Mouse (Mus musculus) layer of hippocampus, postnatal 10 days (tissue): ENCODE data around the gene 4930432M17Rik. TPM values are rescaled to one million over a fixed set of nuclear protein-coding genes. Genes with fewer than 3 reads are reported as not detected.
A peak's percentile ranks its signal among the peaks of the same experiment; 100 is the strongest.

ENCODE experiments used
- DNase-seq, 2 experiments: peaks; one replicate each; pipeline ENCODE4 v3.0.0; 2021; ENCODE audit warnings: low spot score in 2 of 2
- total RNA-seq, 2 experiments: library from RNA; stranded (reverse); gene quantifications; 2 replicates each; pipeline ENCODE4 v1.2.3; 2021

4930432M17Rik gene
- total RNA-seq, 2 experiments from 2014 or later: not detected

DNA sequence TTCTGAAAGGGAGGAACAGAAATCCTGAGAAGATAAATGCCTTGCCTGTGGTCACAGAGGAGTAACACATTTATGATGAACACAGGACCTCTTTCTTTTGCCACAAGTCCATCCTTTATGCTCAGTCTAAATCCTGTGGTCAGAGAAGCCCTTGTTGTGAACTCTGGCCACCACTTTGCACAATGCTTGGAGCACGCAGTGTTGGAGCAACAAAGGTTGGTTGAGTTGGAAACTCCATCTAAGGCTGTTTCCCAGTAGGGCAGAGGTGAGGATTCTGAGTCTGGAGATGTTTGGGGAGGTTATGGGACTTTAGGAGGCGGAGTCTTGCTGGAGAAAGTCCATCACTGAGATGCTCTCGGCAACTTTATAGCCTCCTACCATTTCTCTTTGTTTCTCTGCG lies 36.5 kb downstream of the 4930432M17Rik start:
- DNase-seq: no peak

GRCm38 (mm10) chr3:121710894-121711531 lies 40.5 kb downstream of the 4930432M17Rik start:
- DNase-seq: no peak

DNA sequence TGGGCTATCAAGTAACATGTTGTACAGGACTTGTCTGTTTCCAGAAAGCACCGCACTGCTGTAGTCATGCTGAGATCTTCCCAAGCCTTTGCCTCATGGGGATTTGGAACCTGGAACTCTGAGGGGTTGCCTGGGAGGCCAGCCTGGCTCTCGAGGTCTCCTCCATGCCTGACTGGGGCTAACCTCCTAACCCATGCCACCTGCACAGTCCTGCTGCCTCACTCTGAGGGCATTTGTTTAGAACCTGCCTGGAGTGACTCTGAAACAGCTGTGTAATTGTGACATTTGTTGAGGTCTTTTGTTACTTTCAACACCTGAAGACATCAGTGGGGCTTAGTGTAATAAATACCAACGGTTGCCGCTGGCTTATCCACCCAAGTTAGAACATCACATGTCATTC lies 41.7 kb downstream of the 4930432M17Rik start:
- DNase-seq: no peak

DNA sequence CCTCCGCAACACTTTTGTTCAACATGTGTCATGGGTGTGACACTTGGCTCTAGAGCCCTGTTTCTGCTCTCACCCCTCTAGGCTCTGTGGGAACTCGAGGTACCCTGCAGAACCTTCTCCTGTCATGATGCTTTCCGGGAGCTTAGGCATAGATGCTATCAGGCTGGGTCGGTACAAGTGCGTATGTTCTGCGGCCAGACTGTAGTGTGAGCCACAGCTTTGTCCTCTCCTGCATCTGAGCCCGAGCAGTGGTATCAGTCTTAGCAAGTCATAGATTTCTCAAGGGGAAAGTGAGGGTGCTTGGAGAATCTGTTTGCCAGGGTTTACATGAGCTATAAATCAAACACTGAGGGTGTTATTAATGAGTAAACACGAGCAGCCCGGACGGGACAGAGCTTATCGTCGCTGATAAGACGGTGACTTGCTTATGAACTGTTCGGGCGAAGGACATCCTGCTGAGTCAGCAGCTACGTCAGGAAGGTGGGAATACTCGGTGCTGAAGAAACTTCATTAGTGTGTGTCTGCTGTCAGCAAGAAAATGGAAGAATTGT lies 42.7 kb downstream of the 4930432M17Rik start:
- no peak for DNase-seq

DNA sequence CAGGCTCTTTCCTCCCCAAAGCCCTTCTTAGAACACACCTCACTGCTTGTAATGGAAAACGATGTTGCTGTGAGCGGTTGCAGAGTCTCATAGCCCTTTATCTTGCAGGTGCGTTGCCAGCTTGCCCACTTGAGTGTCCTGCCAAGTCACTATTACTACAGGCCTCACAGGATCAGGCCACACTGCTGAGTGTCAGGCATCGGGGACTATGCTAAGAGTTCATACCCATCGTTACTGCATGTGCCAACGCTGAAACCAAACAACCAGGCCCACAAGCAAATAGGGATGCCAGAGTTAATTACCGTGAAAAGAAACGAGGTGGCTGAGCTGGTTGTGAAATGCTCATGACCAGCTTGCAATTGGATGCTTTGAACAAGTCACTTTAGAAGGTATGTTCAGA lies 43.3 kb downstream of the 4930432M17Rik start:
- DNase-seq: no peak

GRCm38 (mm10) chr3:121714461-121714860 lies 43.9 kb downstream of the 4930432M17Rik start:
- no peak for DNase-seq

- DNase-seq: no peak
These were observed 44.8 kb downstream of the 4930432M17Rik start for GRCm38 (mm10) chr3:121715336-121715735.

GRCm38 (mm10) chr3:121715741-121716459 lies 45.3 kb downstream of the 4930432M17Rik start:
- DNase-seq: no peak

- DNase-seq: no peak
These were observed 45.9 kb downstream of the 4930432M17Rik start for GRCm38 (mm10) chr3:121716480-121716879.

DNA sequence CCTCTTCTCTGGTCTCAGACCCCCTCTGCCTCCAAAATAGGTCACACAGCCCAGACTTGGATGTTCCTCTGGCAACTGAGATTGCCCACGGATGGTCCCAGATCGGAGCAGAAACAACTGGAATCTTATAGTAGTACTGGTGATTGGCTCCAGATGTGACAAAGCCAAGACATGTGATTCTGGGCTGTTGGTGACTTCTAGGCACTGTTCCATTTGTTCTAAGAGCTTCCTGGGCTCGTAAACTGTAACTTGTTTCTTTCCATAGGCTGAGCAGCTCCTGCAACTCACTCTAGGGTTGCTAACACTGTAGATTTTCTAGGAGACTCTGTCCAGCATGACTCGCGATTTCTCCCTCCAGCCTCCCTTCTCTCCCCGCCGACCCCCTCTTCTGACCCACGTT lies 48.1 kb downstream of the 4930432M17Rik start:
- peak in 1 of 2 experiments; percentile 1 for DNase-seq

- DNase-seq: no peak
These were observed 49.1 kb downstream of the 4930432M17Rik start for GRCm38 (mm10) chr3:121719701-121720100.

DNA sequence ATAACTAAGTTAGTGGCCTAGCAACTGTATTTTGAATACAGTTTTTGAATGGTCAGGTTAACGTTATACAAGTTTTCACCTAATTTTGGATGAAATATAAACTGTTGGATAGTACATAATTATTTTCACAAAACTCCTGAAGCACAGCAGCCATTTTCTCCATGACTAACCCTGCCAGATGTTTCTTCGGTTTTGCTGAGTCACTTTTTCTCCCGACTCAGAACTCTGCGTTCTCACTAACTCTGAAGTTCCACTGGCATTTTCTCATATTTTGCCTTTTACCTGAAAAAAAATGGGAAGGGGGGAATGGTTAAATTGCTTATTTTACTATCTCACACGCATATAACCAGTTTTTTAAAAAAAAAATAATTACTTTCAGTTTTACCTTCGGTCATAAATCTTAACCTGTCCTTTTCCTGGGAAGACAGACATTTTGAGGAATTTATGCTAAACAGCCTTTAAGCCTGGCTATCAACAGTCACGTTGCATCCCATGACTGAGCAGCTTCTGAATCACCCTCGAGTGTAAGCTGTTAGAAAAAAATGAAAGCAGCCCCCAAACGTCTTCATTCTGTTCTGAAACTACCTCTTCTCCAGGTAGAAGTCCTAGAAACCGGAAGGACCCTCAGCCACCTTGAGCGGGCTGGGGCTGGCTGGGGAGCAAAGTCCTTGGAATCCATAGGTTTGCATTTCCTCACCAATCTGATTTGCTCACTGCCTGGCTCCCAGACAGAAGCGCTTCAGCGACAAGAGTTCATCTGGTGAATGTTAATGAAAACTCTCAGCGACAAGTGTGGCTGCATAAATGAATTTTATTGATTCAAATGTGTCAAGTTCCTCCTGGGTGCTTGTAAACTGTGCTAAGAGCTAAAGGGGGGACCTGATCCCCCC lies 50.5 kb downstream of the 4930432M17Rik start:
- DNase-seq: no peak

- DNase-seq: no peak
These were observed 51.1 kb downstream of the 4930432M17Rik start for GRCm38 (mm10) chr3:121721691-121722070.

DNA sequence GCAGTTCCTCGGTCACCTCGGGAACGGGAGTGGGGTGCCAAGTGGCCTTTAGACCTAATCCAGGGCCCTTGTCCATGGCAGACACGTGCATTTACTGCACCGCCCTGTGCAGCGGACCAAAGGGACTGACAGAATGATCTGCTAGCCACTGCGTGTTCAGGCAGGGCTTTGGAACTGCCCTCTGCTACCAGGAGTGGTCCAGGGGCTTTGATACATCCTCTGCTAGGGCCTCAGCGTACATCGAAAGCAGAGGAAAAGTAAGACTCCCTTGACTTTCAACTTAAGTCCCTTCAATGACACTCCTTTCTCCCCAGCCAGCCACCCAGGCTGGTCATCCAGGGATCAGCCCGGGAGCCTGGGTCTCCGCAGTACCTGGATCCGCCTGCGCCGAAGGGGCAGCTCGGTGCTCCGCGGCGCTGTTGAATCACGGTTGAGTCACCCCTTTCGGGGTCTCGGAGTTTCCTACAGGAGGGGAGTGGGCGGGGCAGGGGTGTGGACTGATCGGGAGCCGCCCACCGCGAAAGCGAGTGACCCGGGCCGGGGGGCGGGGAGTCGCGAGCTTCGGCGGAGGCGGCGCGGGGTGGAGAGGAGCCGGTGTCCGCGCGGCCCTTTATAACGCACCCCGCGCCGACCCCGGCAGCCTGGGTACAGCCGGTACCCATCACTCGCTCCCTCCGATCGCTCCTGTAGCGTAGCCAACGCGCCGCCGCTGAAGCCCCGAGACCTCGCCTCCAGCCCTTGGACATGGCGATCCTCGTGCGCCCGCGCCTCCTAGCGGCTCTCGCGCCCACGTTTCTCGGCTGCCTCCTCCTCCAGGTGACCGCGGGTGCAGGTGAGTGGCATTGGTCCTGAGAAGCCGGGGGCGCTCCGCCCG lies 52.6 kb downstream of the 4930432M17Rik start, which contains the start of gene F3:
F3 (plus strand) TSS at position 567 of the 874 bp plus-strand sequence.
- peak; percentile 77 to 84 for DNase-seq

GRCm38 (mm10) chr3:121723968-121724524 lies 53.5 kb downstream of the 4930432M17Rik start:
- DNase-seq: no peak

GRCm38 (mm10) chr3:121724553-121724952 lies 54.0 kb downstream of the 4930432M17Rik start:
- no peak for DNase-seq

- DNase-seq: no peak
These were observed 55.1 kb downstream of the 4930432M17Rik start for GRCm38 (mm10) chr3:121725651-121726050.

DNA sequence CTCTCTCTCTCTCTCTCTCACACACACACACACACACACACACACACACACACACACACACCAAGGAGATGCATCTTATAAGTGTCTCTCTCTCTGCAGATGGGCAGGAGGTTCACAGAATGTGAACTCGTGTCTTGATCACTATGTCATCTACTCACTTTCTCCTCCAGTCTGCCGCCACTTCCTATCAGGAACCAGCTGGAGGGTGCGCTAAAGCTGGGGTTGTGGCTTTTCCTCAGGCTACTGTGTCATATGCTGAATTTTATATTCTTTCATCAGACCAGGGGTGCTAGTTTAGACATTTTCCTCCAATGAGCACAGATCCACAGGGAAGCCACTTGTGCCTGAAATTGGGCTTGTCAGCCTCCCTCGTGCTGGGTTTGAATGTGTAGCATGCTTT lies 59.1 kb downstream of the 4930432M17Rik start:
- no peak for DNase-seq
